Mouse (Mus musculus): ENCODE measurements around the gene Hoxd13. TPM values are rescaled to one million over a fixed set of nuclear protein-coding genes. Genes with fewer than 3 reads are reported as not detected.
A peak's percentile ranks its signal among the peaks of the same experiment; 100 is the strongest.

Gene Hoxd13
- polyA plus RNA-seq, 1 experiment from 2014 or later = not detected

- no peaks in the 10 kb centered on the region for H3K36me3 ChIP-seq
- peak overlapping the region; percentile 73 for H3K4me2 ChIP-seq
- WGBS = 3% methylated on average over 36 of the region's 36 CpGs
- no peak overlapping the region for H3K9ac ChIP-seq
- no peak for ATAC-seq (replicated peaks; ENCODE audit: insufficient number of reproducible peaks, insufficient read depth, low FRiP score, low read depth)
- H3K27ac ChIP-seq = no peak overlapping the region
- peaks cover 95% of the 10 kb centered on the region for H3K27me3 ChIP-seq
- H3K9me3 ChIP-seq (replicated peaks) = no peaks in the 10 kb centered on the region
- peaks cover 13% of the 10 kb centered on the region for H3K4me1 ChIP-seq (replicated peaks)
- peak overlapping the region; percentile 45 for H3K4me3 ChIP-seq
These were observed 794 bp upstream of the Hoxd13 start for GRCm38 (mm10) chr2:74667191-74667841.

GRCm38 (mm10) chr2:74668370-74669229, 490 bp downstream of the Hoxd13 start:
- Histone ChIP-seq H3K9me3 (replicated peaks) (no peaks in the 10 kb centered on the region), H3K27ac (no peak overlapping the region), H3K4me2 (peak overlapping the region; percentile 73), H3K4me3 (peak overlapping the region; percentile 45), H3K9ac (0 out of 2 replicates have a peak overlapping the region, but pooled peaks have one; percentile 18), H3K36me3 (no peaks in the 10 kb centered on the region), H3K27me3 (peaks cover 95% of the 10 kb centered on the region), H3K4me1 (replicated peaks) (peaks cover 18% of the 10 kb centered on the region)
- ATAC-seq (replicated peaks; ENCODE audit: insufficient number of reproducible peaks, insufficient read depth, low FRiP score, low read depth) = peak; percentile 32; the same call in 1 of the 2 replicates
- WGBS = under 1% methylated on average over 60 of the region's 74 CpGs

GRCm38 (mm10) chr2:74669230-74669578, 1.1 kb downstream of the Hoxd13 start:
- no peak overlapping the region for H3K27ac ChIP-seq
- no peaks in the 10 kb centered on the region for H3K9me3 ChIP-seq (replicated peaks)
- H3K9ac ChIP-seq = no peak overlapping the region
- WGBS = 4% methylated on average over 3 of the region's 3 CpGs
- H3K4me1 ChIP-seq (replicated peaks) = peaks cover 18% of the 10 kb centered on the region
- no peaks in the 10 kb centered on the region for H3K36me3 ChIP-seq
- no peak for ATAC-seq (replicated peaks; ENCODE audit: insufficient number of reproducible peaks, insufficient read depth, low FRiP score, low read depth)
- H3K4me3 ChIP-seq = no peak overlapping the region
- H3K27me3 ChIP-seq = peaks cover 95% of the 10 kb centered on the region
- H3K4me2 ChIP-seq = no peak overlapping the region

- WGBS = 2% methylated on average over 14 of the region's 14 CpGs
- Histone ChIP-seq H3K9me3 (replicated peaks) (no peaks in the 10 kb centered on the region), H3K4me2 (no peak overlapping the region), H3K9ac (no peak overlapping the region), H3K27ac (no peak overlapping the region), H3K4me3 (no peak overlapping the region), H3K27me3 (peaks cover 95% of the 10 kb centered on the region), H3K36me3 (no peaks in the 10 kb centered on the region), H3K4me1 (replicated peaks) (peaks cover 18% of the 10 kb centered on the region)
- ATAC-seq (replicated peaks; ENCODE audit: insufficient number of reproducible peaks, insufficient read depth, low FRiP score, low read depth) = no peak
These were observed 1.6 kb downstream of the Hoxd13 start for GRCm38 (mm10) chr2:74669650-74670235.

GRCm38 (mm10) chr2:74670632-74671188, 2.6 kb downstream of the Hoxd13 start:
- H3K4me3 ChIP-seq = no peak overlapping the region
- no peak overlapping the region for H3K9ac ChIP-seq
- H3K27me3 ChIP-seq = peaks cover 96% of the 10 kb centered on the region
- no peak overlapping the region for H3K4me2 ChIP-seq
- no peaks in the 10 kb centered on the region for H3K9me3 ChIP-seq (replicated peaks)
- no peak overlapping the region for H3K27ac ChIP-seq
- H3K4me1 ChIP-seq (replicated peaks) = peaks cover 18% of the 10 kb centered on the region
- H3K36me3 ChIP-seq = no peaks in the 10 kb centered on the region
- WGBS = 4% methylated on average over 3 of the region's 3 CpGs
- ATAC-seq (replicated peaks; ENCODE audit: insufficient number of reproducible peaks, insufficient read depth, low FRiP score, low read depth) = no peak

GRCm38 (mm10) chr2:74671847-74672246, 3.7 kb downstream of the Hoxd13 start:
- WGBS = 21% methylated on average over 5 of the region's 5 CpGs
- H3K9me3 ChIP-seq (replicated peaks) = no peaks in the 10 kb centered on the region
- H3K27ac ChIP-seq = no peak overlapping the region
- H3K36me3 ChIP-seq = no peaks in the 10 kb centered on the region
- no peak overlapping the region for H3K9ac ChIP-seq
- peaks cover 98% of the 10 kb centered on the region for H3K27me3 ChIP-seq
- peaks cover 18% of the 10 kb centered on the region for H3K4me1 ChIP-seq (replicated peaks)
- H3K4me3 ChIP-seq = no peak overlapping the region
- peak overlapping the region; percentile 70; the same call in 1 of the 2 replicates for H3K4me2 ChIP-seq
- ATAC-seq (replicated peaks; ENCODE audit: insufficient number of reproducible peaks, insufficient read depth, low FRiP score, low read depth) = no peak

GRCm38 (mm10) chr2:74672481-74673362, 4.6 kb downstream of the Hoxd13 start:
- peak overlapping the region; percentile 45 for H3K4me3 ChIP-seq
- no peak overlapping the region for H3K27ac ChIP-seq
- no peaks in the 10 kb centered on the region for H3K36me3 ChIP-seq
- H3K4me2 ChIP-seq = peak overlapping the region; percentile 70
- ATAC-seq (replicated peaks; ENCODE audit: insufficient number of reproducible peaks, insufficient read depth, low FRiP score, low read depth) = no peak
- peak overlapping the region; percentile 34 for H3K9ac ChIP-seq
- no peaks in the 10 kb centered on the region for H3K9me3 ChIP-seq (replicated peaks)
- H3K27me3 ChIP-seq = peaks cover 98% of the 10 kb centered on the region
- 5% methylated on average over 40 of the region's 40 CpGs for WGBS
- H3K4me1 ChIP-seq (replicated peaks) = peaks cover 16% of the 10 kb centered on the region

GRCm38 (mm10) chr2:74673835-74674425, 5.8 kb downstream of the Hoxd13 start:
- no peaks in the 10 kb centered on the region for H3K36me3 ChIP-seq
- H3K4me2 ChIP-seq = no peak overlapping the region
- no peak overlapping the region for H3K9ac ChIP-seq
- H3K9me3 ChIP-seq (replicated peaks) = no peaks in the 10 kb centered on the region
- 3% methylated on average over 24 of the region's 24 CpGs for WGBS
- no peak for ATAC-seq (replicated peaks; ENCODE audit: insufficient number of reproducible peaks, insufficient read depth, low FRiP score, low read depth)
- peaks cover 6% of the 10 kb centered on the region for H3K4me1 ChIP-seq (replicated peaks)
- H3K4me3 ChIP-seq = no peak overlapping the region
- peaks cover 98% of the 10 kb centered on the region for H3K27me3 ChIP-seq
- no peak overlapping the region for H3K27ac ChIP-seq

GRCm38 (mm10) chr2:74674881-74675665, 7.0 kb downstream of the Hoxd13 start, which contains the start of gene Hoxd12:
Hoxd12 (plus strand) TSS chr2:74675013.
- peaks cover 98% of the 10 kb centered on the region for H3K27me3 ChIP-seq
- H3K27ac ChIP-seq = no peak within 1 kb of the TSS
- no peak for ATAC-seq (replicated peaks; ENCODE audit: insufficient number of reproducible peaks, insufficient read depth, low FRiP score, low read depth)
- H3K4me3 ChIP-seq = no peak within 1 kb of the TSS
- WGBS = 2% methylated on average over 47 of the region's 47 CpGs
- H3K9me3 ChIP-seq (replicated peaks) = no peaks in the 10 kb centered on the region
- H3K4me1 ChIP-seq (replicated peaks) = peaks cover 12% of the 10 kb centered on the region
- H3K36me3 ChIP-seq = no peaks in the 10 kb centered on the region
- no peak within 1 kb of the TSS for H3K9ac ChIP-seq
- H3K4me2 ChIP-seq = no peak within 1 kb of the TSS

All from heart, embryonic 15.5 days (tissue).